Mouse (Mus musculus): ENCODE data around the gene Tsen34. TPM values are rescaled to one million over a fixed set of nuclear protein-coding genes. Genes with fewer than 3 reads are reported as not detected.

Gene Tsen34
- polyA plus RNA-seq, 1 experiment from 2014 or later = 106 TPM

- Histone ChIP-seq H3K9me3 (ENCODE audit: control insufficient read depth, low read length) (no peaks in the 10 kb centered on the region), H3K4me1 (replicated peaks; ENCODE audit: control insufficient read depth, insufficient read depth, low read length) (no peaks in the 10 kb centered on the region), H3K27ac (ENCODE audit: low read depth, low read length) (no peak overlapping the region), H3K4me3 (ENCODE audit: low read depth, low read length) (no peak overlapping the region), H3K36me3 (ENCODE audit: control insufficient read depth, insufficient read depth, low read length) (peaks cover 91% of the 10 kb centered on the region), H3K9ac (ENCODE audit: low read depth, low read length) (no peak overlapping the region), H3K27me3 (replicated peaks; ENCODE audit: control insufficient read depth, insufficient read depth, low read length) (no peaks in the 10 kb centered on the region), H3K4me2 (no peak overlapping the region)
- no peak for ATAC-seq (replicated peaks; ENCODE audit: low FRiP score)
- 83% methylated on average over 4 of the region's 4 CpGs for WGBS
- no peak for DNase-seq (ENCODE audit: low spot score)
Observed at GRCm38 (mm10) chr7:3656966-3657365, 35.7 kb upstream of the Tsen34 start.

DNA sequence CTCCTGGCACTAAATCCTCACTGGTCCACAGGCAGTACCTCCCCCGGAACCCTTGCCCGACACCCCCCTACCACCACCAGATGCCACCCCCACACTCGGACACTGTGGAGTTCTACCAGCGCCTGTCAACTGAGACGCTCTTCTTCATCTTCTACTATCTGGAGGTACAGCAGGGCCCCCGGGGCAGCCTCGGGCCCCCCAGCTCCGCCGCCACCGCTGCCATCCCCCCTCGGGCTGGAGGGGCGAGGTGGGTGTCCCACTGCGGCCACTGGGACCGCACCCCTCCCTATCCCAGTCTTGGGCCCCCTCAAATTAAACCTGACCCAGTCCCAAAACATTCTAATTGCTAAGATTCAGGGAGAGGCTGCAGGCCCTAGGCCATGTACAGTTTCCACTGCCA, 34.1 kb upstream of the Tsen34 start:
- no peaks in the 10 kb centered on the region for H3K9me3 ChIP-seq (ENCODE audit: control insufficient read depth, low read length)
- H3K27me3 ChIP-seq (replicated peaks; ENCODE audit: control insufficient read depth, insufficient read depth, low read length) = no peaks in the 10 kb centered on the region
- no peak overlapping the region for H3K9ac ChIP-seq (ENCODE audit: low read depth, low read length)
- ATAC-seq (replicated peaks; ENCODE audit: low FRiP score) = no peak
- H3K4me1 ChIP-seq (replicated peaks; ENCODE audit: control insufficient read depth, insufficient read depth, low read length) = peaks cover under 1% of the 10 kb centered on the region; the same call in 1 of the 2 replicates
- no peak for DNase-seq (ENCODE audit: low spot score)
- 93% methylated on average over 14 of the region's 14 CpGs for WGBS
- H3K27ac ChIP-seq (ENCODE audit: low read depth, low read length) = no peak overlapping the region
- H3K36me3 ChIP-seq (ENCODE audit: control insufficient read depth, insufficient read depth, low read length) = peaks cover 84% of the 10 kb centered on the region
- no peak overlapping the region for H3K4me3 ChIP-seq (ENCODE audit: low read depth, low read length)
- H3K4me2 ChIP-seq = no peak overlapping the region

GRCm38 (mm10) chr7:3664524-3665214, 28.0 kb upstream of the Tsen34 start:
- WGBS = 28% methylated on average over 15 of the region's 15 CpGs
- DNase-seq (ENCODE audit: low spot score) (peak; percentile 49), ATAC-seq (replicated peaks; ENCODE audit: low FRiP score) (peak; percentile 50)

DNA sequence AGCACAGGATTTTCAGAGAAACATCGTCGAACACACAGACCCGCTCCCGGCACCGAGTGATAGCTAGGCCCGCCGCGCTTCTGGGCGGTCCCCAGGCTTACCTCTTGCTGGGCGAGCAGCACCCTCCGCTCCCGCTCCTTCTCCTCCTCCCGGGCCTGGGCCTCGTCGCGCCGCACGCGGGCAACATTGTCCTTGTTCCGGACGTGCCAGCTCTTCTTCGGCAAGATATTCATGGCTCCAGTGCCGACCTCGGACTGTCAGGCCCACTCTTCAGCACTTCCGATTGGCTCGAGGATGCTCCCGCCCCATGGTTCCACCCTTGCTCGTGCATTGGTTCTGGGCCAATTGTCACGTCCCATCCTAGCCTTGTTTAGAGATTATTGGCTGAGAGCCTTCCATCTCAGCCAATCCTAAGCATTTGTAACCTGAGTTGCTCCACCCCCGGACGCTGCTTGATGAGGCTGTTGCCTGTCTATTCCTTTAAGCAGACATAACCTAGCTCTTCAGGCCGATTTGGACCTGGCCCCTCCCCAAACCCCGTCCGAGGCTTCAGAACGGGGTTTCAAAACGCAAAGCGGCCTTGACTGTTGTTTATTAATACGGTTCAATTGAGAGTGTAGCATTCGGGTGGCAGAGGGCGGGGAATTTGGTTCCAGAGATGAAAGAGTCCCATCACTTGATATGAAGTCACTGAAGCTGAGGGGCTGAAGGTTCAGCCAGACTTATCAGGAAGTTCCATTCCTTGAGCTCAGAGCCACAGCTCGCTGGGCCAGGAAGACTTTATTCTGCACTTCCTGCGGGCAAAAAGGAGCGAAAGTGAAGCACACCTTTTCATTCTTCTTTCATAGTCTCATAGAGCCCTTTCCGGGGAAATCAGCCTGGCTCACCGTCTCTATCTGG, 27.2 kb upstream of the Tsen34 start, which contains the start of gene Leng1:
Gene Leng1, minus strand, starts transcription at position 626 of the 900 bp plus-strand sequence.
- H3K4me3 ChIP-seq (ENCODE audit: low read depth, low read length) = peak within 1 kb of the TSS; percentile 71
- DNase-seq (ENCODE audit: low spot score) (peak; percentile 84), ATAC-seq (replicated peaks; ENCODE audit: low FRiP score) (peak; percentile 96)
- no peaks in the 10 kb centered on the region for H3K27me3 ChIP-seq (replicated peaks; ENCODE audit: control insufficient read depth, insufficient read depth, low read length)
- H3K4me2 ChIP-seq = peak within 1 kb of the TSS; percentile 92
- peaks cover 19% of the 10 kb centered on the region for H3K36me3 ChIP-seq (ENCODE audit: control insufficient read depth, insufficient read depth, low read length)
- H3K9me3 ChIP-seq (ENCODE audit: control insufficient read depth, low read length) = no peaks in the 10 kb centered on the region
- H3K27ac ChIP-seq (ENCODE audit: low read depth, low read length) = peak within 1 kb of the TSS; percentile 93
- H3K9ac ChIP-seq (ENCODE audit: low read depth, low read length) = peak within 1 kb of the TSS; percentile 82
- peaks cover 14% of the 10 kb centered on the region for H3K4me1 ChIP-seq (replicated peaks; ENCODE audit: control insufficient read depth, insufficient read depth, low read length)
- 3% methylated on average over 45 of the region's 45 CpGs for WGBS

More at GRCm38 (mm10) chr7:3664524-3665214, 28.0 kb upstream of the Tsen34 start:
- Histone ChIP-seq H3K9ac (ENCODE audit: low read depth, low read length) (peak overlapping the region; percentile 82), H3K4me2 (peak overlapping the region; percentile 92), H3K36me3 (ENCODE audit: control insufficient read depth, insufficient read depth, low read length) (peaks cover 27% of the 10 kb centered on the region), H3K4me1 (replicated peaks; ENCODE audit: control insufficient read depth, insufficient read depth, low read length) (peaks cover 14% of the 10 kb centered on the region), H3K9me3 (ENCODE audit: control insufficient read depth, low read length) (no peaks in the 10 kb centered on the region), H3K4me3 (ENCODE audit: low read depth, low read length) (peak overlapping the region; percentile 71), H3K27ac (ENCODE audit: low read depth, low read length) (peak overlapping the region; percentile 79), H3K27me3 (replicated peaks; ENCODE audit: control insufficient read depth, insufficient read depth, low read length) (no peaks in the 10 kb centered on the region)

- Histone ChIP-seq H3K9me3 (ENCODE audit: control insufficient read depth, low read length) (no peaks in the 10 kb centered on the region), H3K27me3 (replicated peaks; ENCODE audit: control insufficient read depth, insufficient read depth, low read length) (no peaks in the 10 kb centered on the region), H3K9ac (ENCODE audit: low read depth, low read length) (peak overlapping the region; percentile 66), H3K27ac (ENCODE audit: low read depth, low read length) (peak overlapping the region; percentile 46; the same call in 1 of the 2 replicates), H3K4me3 (ENCODE audit: low read depth, low read length) (peak overlapping the region; percentile 71), H3K4me1 (replicated peaks; ENCODE audit: control insufficient read depth, insufficient read depth, low read length) (peaks cover 14% of the 10 kb centered on the region), H3K4me2 (peak overlapping the region; percentile 92), H3K36me3 (ENCODE audit: control insufficient read depth, insufficient read depth, low read length) (peaks cover 8% of the 10 kb centered on the region; the same call in 1 of the 2 replicates)
- ATAC-seq (replicated peaks; ENCODE audit: low FRiP score) (peak; percentile 30), DNase-seq (ENCODE audit: low spot score) (no peak)
- WGBS = 18% methylated on average over 14 of the region's 14 CpGs
Observed at GRCm38 (mm10) chr7:3666921-3667391, 25.7 kb upstream of the Tsen34 start.

DNA sequence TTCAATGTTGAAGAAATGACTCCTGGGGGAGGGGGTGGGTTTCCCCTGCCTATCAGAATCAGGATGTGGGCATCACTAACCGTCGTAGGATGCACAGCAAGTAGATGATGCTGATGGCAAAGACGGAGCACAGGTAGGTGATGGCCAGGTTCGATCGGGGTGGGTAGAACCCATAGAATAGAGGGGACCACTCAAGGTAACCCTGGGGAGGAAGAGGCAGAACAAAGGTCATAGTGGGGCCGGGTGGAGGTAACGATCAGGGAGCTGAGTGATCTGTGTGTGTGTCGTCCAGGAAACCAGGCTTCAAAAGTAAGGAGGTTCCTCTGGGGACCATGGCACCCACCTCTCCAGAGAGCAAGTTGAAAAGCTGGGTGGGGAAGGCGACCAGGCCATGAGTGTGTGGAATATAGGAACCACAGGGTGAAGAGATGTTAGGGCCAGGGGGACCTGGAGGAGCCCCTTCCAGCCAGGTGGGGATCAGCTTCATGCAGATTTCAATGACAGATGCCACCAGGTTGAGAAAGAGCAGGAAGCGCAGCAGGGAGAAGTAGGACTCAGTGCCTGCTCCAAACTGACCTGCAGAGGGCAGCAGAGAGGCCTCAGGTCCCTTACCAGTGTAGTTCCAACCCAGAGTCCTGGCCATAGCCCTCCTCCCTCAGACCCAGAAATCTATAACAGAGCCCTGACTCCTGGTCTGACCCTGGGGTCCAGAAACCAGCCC, 18.0 kb upstream of the Tsen34 start:
- peak; percentile 84 for ATAC-seq (replicated peaks; ENCODE audit: low FRiP score)
- Histone ChIP-seq H3K27me3 (replicated peaks; ENCODE audit: control insufficient read depth, insufficient read depth, low read length) (no peaks in the 10 kb centered on the region), H3K4me1 (replicated peaks; ENCODE audit: control insufficient read depth, insufficient read depth, low read length) (no peaks in the 10 kb centered on the region; the same call in 1 of the 2 replicates), H3K9ac (ENCODE audit: low read depth, low read length) (no peak overlapping the region), H3K4me3 (ENCODE audit: low read depth, low read length) (no peak overlapping the region), H3K36me3 (ENCODE audit: control insufficient read depth, insufficient read depth, low read length) (no peaks in the 10 kb centered on the region), H3K4me2 (no peak overlapping the region), H3K27ac (ENCODE audit: low read depth, low read length) (no peak overlapping the region), H3K9me3 (ENCODE audit: control insufficient read depth, low read length) (no peaks in the 10 kb centered on the region)
- peak; percentile 67 for DNase-seq (ENCODE audit: low spot score)
- 59% methylated on average over 10 of the region's 10 CpGs for WGBS

- Histone ChIP-seq H3K4me2 (no peak overlapping the region), H3K36me3 (ENCODE audit: control insufficient read depth, insufficient read depth, low read length) (no peaks in the 10 kb centered on the region), H3K9me3 (ENCODE audit: control insufficient read depth, low read length) (no peaks in the 10 kb centered on the region), H3K4me1 (replicated peaks; ENCODE audit: control insufficient read depth, insufficient read depth, low read length) (no peaks in the 10 kb centered on the region; the same call in 1 of the 2 replicates), H3K4me3 (ENCODE audit: low read depth, low read length) (no peak overlapping the region), H3K27ac (ENCODE audit: low read depth, low read length) (no peak overlapping the region), H3K27me3 (replicated peaks; ENCODE audit: control insufficient read depth, insufficient read depth, low read length) (no peaks in the 10 kb centered on the region), H3K9ac (ENCODE audit: low read depth, low read length) (no peak overlapping the region)
- whole genome bisulfite sequencing = 53% methylated on average over 3 of the region's 3 CpGs
- peak; percentile 21; the same call in 1 of the 2 replicates for ATAC-seq (replicated peaks; ENCODE audit: low FRiP score)
- DNase-seq (ENCODE audit: low spot score) = no peak
Observed at GRCm38 (mm10) chr7:3675228-3675548, 17.5 kb upstream of the Tsen34 start.

GRCm38 (mm10) chr7:3676371-3676770, 16.3 kb upstream of the Tsen34 start:
- Histone ChIP-seq H3K4me3 (ENCODE audit: low read depth, low read length) (no peak overlapping the region), H3K4me2 (no peak overlapping the region)
- WGBS = 82% methylated on average over 12 of the region's 12 CpGs

More at GRCm38 (mm10) chr7:3676371-3676770, 16.3 kb upstream of the Tsen34 start:
- Histone ChIP-seq H3K9ac (ENCODE audit: low read depth, low read length) (no peak overlapping the region), H3K4me1 (replicated peaks; ENCODE audit: control insufficient read depth, insufficient read depth, low read length) (no peaks in the 10 kb centered on the region; the same call in 1 of the 2 replicates), H3K36me3 (ENCODE audit: control insufficient read depth, insufficient read depth, low read length) (no peaks in the 10 kb centered on the region), H3K27ac (ENCODE audit: low read depth, low read length) (no peak overlapping the region; the same call in 1 of the 2 replicates), H3K9me3 (ENCODE audit: control insufficient read depth, low read length) (no peaks in the 10 kb centered on the region), H3K27me3 (replicated peaks; ENCODE audit: control insufficient read depth, insufficient read depth, low read length) (no peaks in the 10 kb centered on the region)
- no peak for ATAC-seq (replicated peaks; ENCODE audit: low FRiP score)
- no peak for DNase-seq (ENCODE audit: low spot score)
